Mouse (Mus musculus): ENCODE measurements around the gene Nfil3. TPM values are rescaled to one million over a fixed set of nuclear protein-coding genes. Genes with fewer than 3 reads are reported as not detected.

Gene Nfil3
- polyA plus RNA-seq (2017; shearing (Covaris generic)): 21.9 TPM

DNA sequence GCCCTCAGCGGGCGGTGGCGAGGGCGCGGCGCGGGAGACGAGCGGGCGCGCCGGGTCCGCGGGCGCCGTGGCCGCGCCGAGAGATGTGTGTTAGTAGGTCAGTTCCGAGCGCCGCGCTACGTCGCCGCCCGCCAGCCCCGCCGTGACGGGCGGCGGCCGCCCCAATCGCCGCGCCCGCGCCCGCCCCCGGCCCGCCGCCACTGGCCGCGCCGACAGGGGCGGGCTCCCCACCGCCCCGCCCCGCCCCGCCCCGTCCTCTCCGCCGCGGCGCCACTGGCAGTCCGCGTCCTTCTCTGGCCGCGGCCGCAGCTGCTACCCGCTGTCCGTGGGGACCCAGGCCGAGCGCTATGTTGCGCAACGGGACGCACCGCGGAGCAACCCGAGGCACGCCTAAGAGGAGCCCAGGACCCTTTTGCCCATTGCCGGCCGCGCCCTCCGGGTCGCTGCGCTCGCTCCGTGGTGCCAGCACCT, at the start of gene Nfil3:
Nfil3 (minus strand) TSS at position 123 of the 471 bp plus-strand sequence.

GRCm38 (mm10) chr13:52929209-52930171, 51.4 kb downstream of the Nfil3 start, which contains the start of gene Auh:
Gene Auh (minus strand): TSS chr13:52929681.

Other genes with a start within 250 kb of the Nfil3 start
- 69.6 TPM for gene Auh, start 51.4 kb downstream of the Nfil3 start, polyA plus RNA-seq (2017; shearing (Covaris generic))

All from naive thymus-derived CD4-positive, alpha-beta T cell, adult 5 months (primary cell).